Mouse (Mus musculus): ENCODE measurements around the gene Gucd1.

DNA sequence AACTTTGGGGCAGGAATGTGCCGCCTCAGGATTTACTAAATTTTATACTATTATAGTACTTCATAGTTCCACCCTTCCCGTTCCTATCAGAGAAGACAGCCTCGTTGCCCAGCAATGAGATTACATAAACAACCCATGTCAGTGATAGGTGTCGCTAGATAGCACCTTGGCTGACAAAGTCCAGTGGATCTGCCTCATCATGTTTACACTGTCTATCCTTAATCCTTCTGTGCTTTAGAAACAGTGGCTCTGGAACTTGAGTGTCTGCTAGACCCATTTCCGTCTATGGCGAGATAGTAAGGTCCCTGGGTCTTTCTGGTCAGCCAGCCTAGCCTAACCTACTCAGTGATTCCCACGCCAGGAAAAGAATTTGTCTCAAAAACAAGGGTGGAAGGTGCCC lies 17.4 kb downstream of the Gucd1 start:
- TF ChIP-seq CHD2 (IDR thresholded peaks at IDR 0.05; ENCODE audit: low read depth, low read length) (no peak), HCFC1 (IDR thresholded peaks at IDR 0.05; ENCODE audit: borderline replicate concordance, insufficient read depth, low read length) (no peak)
